Mouse (Mus musculus) CH12.LX (cell line): ENCODE measurements at regions not wholly inside any gene's neighbourhood (a gene's known extent, or its start where the extent isn't known, plus 50 kb on each side); places are given as distances from the start of the nearest gene placed in this dataset.

ENCODE experiments used
- DNase-seq: peaks from one replicate; pipeline ENCODE4 v3.0.0-alpha.2; 2013; ENCODE audit errors: extremely low read depth
- H3K27ac ChIP-seq: 2 replicates; pipeline ENCODE4 v1.5.1; 2012; ENCODE audit warnings: low read depth, mild to moderate bottlenecking, control low read depth, moderate library complexity; ENCODE audit not compliant: insufficient read depth
- H3K27me3 ChIP-seq: replicated peaks from 2 replicates; pipeline ENCODE3; 2012; ENCODE audit warnings: inconsistent platforms
- H3K36me3 ChIP-seq, 2 experiments: replicated peaks in 1 of 2; 2 replicates each; pipeline versions ENCODE3 to v1.6.1; 2012; ENCODE audit warnings: inconsistent platforms in 1 of 2, low read length in 1 of 2, mild to moderate bottlenecking in 1 of 2, mixed read lengths in 1 of 2, moderate library complexity in 1 of 2; ENCODE audit not compliant: control insufficient read depth in 1 of 2, insufficient read depth in 1 of 2
- H3K4me1 ChIP-seq, 2 experiments: 2 replicates each; pipeline ENCODE4 v1.6.1; 2012; ENCODE audit warnings: inconsistent platforms in 1 of 2, moderate library complexity in 1 of 2; ENCODE audit not compliant: insufficient read depth in 2 of 2, control insufficient read depth in 1 of 2
- H3K4me2 ChIP-seq: 2 replicates; pipeline ENCODE4 v1.6.1; 2012; ENCODE audit warnings: low read depth, mild to moderate bottlenecking, control low read depth; ENCODE audit not compliant: poor library complexity, insufficient read depth, severe bottlenecking
- H3K4me3 ChIP-seq, 3 experiments: fragments of 150-350 bp in 1 of 3; sonication (generic) in 1 of 3; replicated peaks in 1 of 3; 2 replicates each; pipeline versions ENCODE3 to v1.5.1; 2011 to 2012; ENCODE audit warnings: low read depth in 2 of 3, low read length in 2 of 3, mild to moderate bottlenecking in 2 of 3, moderate library complexity in 2 of 3, control low read depth in 1 of 3, improper control_type of control experiment in 1 of 3, inconsistent platforms in 1 of 3, mixed read lengths in 1 of 3; ENCODE audit not compliant: poor library complexity in 1 of 3
- H3K79me2 ChIP-seq: replicated peaks from 2 replicates; pipeline ENCODE4 v1.6.1; 2012; ENCODE audit warnings: mild to moderate bottlenecking, moderate library complexity; ENCODE audit not compliant: control insufficient read depth, poor library complexity, insufficient read depth, severe bottlenecking; ENCODE audit errors: extremely low read depth
- H3K9ac ChIP-seq: 2 replicates; pipeline ENCODE4 v1.6.1; 2012; ENCODE audit warnings: low read depth, mild to moderate bottlenecking, control low read depth, moderate library complexity; ENCODE audit not compliant: insufficient read depth
- H3K9me3 ChIP-seq: replicated peaks from 2 replicates; pipeline ENCODE3; 2012; ENCODE audit warnings: low read length, inconsistent platforms, mixed read lengths
- CHD1 ChIP-seq: IDR thresholded peaks from 2 replicates; pipeline ENCODE4 v1.6.1; 2012; ENCODE audit warnings: low read depth, low read length, improper control_type of control experiment, inconsistent platforms
- CHD2 ChIP-seq: IDR thresholded peaks from 2 replicates; pipeline ENCODE4 v1.6.1; 2011; ENCODE audit warnings: low read length, improper control_type of control experiment
- ELF1 ChIP-seq: IDR thresholded peaks from 2 replicates; pipeline ENCODE4 v1.6.1; 2014; ENCODE audit warnings: low read depth, mild to moderate bottlenecking, inconsistent platforms, low read length, improper control_type of control experiment
- IRF4 ChIP-seq: IDR thresholded peaks from 2 replicates; pipeline ENCODE4 v1.6.1; 2014; ENCODE audit warnings: low read depth, mild to moderate bottlenecking, inconsistent platforms, low read length, improper control_type of control experiment
- JUN ChIP-seq: IDR thresholded peaks from 2 replicates; pipeline ENCODE4 v1.6.1; 2011; ENCODE audit warnings: low read depth, mild to moderate bottlenecking, low read length, improper control_type of control experiment, moderate library complexity; ENCODE audit not compliant: insufficient read depth
- JUND ChIP-seq: conservative IDR thresholded peaks from 2 replicates; pipeline ENCODE4 v1.6.1; 2011; ENCODE audit warnings: low read depth, low read length, improper control_type of control experiment
- MAX ChIP-seq: IDR thresholded peaks from 2 replicates; pipeline ENCODE4 v1.6.1; 2011; ENCODE audit warnings: low read length, improper control_type of control experiment
- MEF2A ChIP-seq: IDR thresholded peaks from 2 replicates; pipeline ENCODE4 v1.6.1; 2014; ENCODE audit warnings: low read depth, mild to moderate bottlenecking, inconsistent platforms, low read length, improper control_type of control experiment, borderline replicate concordance
- MXI1 ChIP-seq: IDR thresholded peaks from 2 replicates; pipeline ENCODE4 v1.6.1; 2011; ENCODE audit warnings: mild to moderate bottlenecking, low read depth, low read length, improper control_type of control experiment
- MYC ChIP-seq: IDR thresholded peaks from 2 replicates; pipeline ENCODE4 v1.6.1; 2011; ENCODE audit warnings: low read depth, mild to moderate bottlenecking, improper control_type of control experiment, low read length
- NRF1 ChIP-seq: IDR thresholded peaks from 2 replicates; pipeline ENCODE4 v1.6.1; 2014; ENCODE audit warnings: low read depth, mild to moderate bottlenecking, inconsistent platforms, low read length, improper control_type of control experiment, moderate library complexity
- PAX5 ChIP-seq: IDR thresholded peaks from 2 replicates; pipeline ENCODE4 v1.6.1; 2012; ENCODE audit warnings: low read length, inconsistent platforms, mixed read lengths
- SIN3A ChIP-seq: IDR thresholded peaks from 2 replicates; pipeline ENCODE4 v1.6.1; 2012; ENCODE audit warnings: low read length, improper control_type of control experiment, inconsistent platforms
- UBTF ChIP-seq: IDR thresholded peaks from 2 replicates; pipeline ENCODE4 v1.6.1; 2012; ENCODE audit warnings: low read depth, mild to moderate bottlenecking, inconsistent platforms, low read length, improper control_type of control experiment, moderate library complexity
- ZC3H11A ChIP-seq: IDR thresholded peaks from 2 replicates; pipeline ENCODE4 v1.6.1; 2012; ENCODE audit warnings: low read depth, mild to moderate bottlenecking, inconsistent platforms, low read length, improper control_type of control experiment
- ZNF384 ChIP-seq: IDR thresholded peaks from 2 replicates; pipeline ENCODE4 v1.6.1; 2012; ENCODE audit warnings: low read depth, low read length, improper control_type of control experiment, inconsistent platforms
- dilution Hi-C: fragments of 300-500 bp; cut with MboI; formaldehyde crosslinking; loops from 2 replicates; pipeline ENCODE4 v1.14.3; 2020; ENCODE audit warnings: low sequenced_read_pairs; ENCODE audit not compliant: extremely low pct_unique_long_range_greater_than_20kb, extremely low pct_ligation_motif_present
- in situ Hi-C: fragments of 300-500 bp; cut with MboI; formaldehyde crosslinking; loops from 3 replicates; pipeline ENCODE4 v1.14.3; 2019; ENCODE audit warnings: low sequenced_read_pairs, low pct_ligation_motif_present, low pct_unique_long_range_greater_than_20kb, mixed read lengths

DNA sequence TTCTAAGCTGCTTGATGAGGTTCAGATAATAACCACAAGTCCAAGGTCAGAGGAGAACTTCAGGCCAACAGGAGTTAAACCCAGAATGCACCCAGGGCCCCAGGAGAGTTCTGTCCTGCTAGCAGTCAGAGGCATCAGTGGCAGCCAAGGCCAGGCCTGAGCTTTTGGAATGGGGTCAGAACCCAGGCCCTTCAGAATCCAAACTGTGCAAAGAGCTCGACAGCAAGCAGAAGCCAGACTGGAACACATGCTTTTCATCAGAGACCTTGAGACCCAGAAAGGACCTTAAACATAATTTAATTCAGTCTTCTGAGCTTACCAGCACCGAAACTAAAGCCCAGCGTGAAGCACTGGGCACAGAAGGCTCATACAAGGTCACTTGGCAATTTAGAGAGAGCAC, 139.9 kb upstream of the Bcl6 start:
- Histone ChIP-seq H3K9me3 (no peaks in the 10 kb centered on the region), H3K27ac (no peak overlapping the region), H3K4me2 (no peak overlapping the region), H3K36me3 (no peaks in the 10 kb centered on the region), H3K4me3 (no peak overlapping the region), H3K9ac (no peak overlapping the region), H3K79me2 (no peaks in the 10 kb centered on the region)
- dilution Hi-C loops = no loop called here
- in situ Hi-C loops = no loop called here
- TF ChIP-seq UBTF (no peak), ZNF384 (no peak), MXI1 (no peak), MAX (no peak), ZC3H11A (no peak), JUND (no peak)
- TF ChIP-seq, all 38 proteins: peak for 0
- no peak for DNase-seq
- no peaks in the 10 kb centered on the region for H3K4me1 ChIP-seq
- H3K27me3 ChIP-seq = peaks cover 60% of the 10 kb centered on the region

DNA sequence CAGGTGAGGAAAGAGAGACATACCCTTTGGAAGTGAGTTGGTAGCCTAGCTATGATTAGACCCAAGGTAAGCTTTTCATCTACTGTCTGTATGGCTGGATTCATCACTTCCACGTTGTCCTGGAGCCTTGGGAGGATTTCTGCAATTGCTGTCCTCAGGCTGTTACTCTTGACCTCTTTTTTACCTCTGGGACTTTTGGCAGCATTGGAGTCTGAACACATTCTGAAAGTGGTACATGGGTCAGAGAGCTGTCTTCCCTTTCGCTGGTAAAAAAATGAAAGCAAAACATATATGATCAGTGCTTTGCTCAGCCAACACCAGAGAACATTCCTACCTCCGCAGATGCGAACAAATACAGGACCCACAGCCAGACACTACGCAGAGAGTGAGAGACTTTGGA, 136.1 kb upstream of the Bcl6 start:
- Histone ChIP-seq H3K4me3 (no peak overlapping the region), H3K4me2 (no peak overlapping the region), H3K4me1 (no peaks in the 10 kb centered on the region), H3K9me3 (no peaks in the 10 kb centered on the region), H3K27ac (no peak overlapping the region), H3K27me3 (peaks cover 29% of the 10 kb centered on the region), H3K79me2 (no peaks in the 10 kb centered on the region), H3K9ac (no peak overlapping the region), H3K36me3 (no peaks in the 10 kb centered on the region)
- in situ Hi-C loops = no loop called here
- no peak for DNase-seq
- dilution Hi-C loops = no loop called here
- TF ChIP-seq MYC (no peak), CHD1 (no peak), JUN (no peak), ZNF384 (no peak), PAX5 (no peak), MEF2A (no peak), ELF1 (no peak), CHD2 (no peak), SIN3A (no peak)

DNA sequence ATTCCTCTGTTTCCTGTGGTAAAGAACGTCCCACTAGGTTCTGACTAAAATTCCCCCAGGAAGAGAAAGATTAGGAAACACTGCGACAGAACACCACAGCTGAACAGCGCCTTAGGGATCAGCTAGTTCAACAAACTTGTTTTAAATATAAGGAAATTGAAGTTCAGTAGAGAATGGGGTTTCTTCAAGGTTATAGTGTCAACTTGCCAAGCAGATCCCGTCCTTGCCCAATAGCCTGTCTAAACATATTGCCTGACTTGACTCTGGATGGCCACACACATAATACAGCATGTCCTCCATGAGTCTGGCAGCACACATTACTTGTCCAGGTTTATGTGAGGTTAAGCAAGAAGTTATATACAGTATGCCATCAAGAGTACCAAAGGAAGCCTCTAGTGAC, 135.4 kb upstream of the Bcl6 start:
- no peak for DNase-seq
- no peak overlapping the region for H3K27ac ChIP-seq
- H3K79me2 ChIP-seq = no peaks in the 10 kb centered on the region
- H3K4me1 ChIP-seq = no peaks in the 10 kb centered on the region
- TF ChIP-seq CHD2 = no peak
- TF ChIP-seq MAX = no peak
- no peak for TF ChIP-seq IRF4
- TF ChIP-seq NRF1 = no peak
- peaks cover 23% of the 10 kb centered on the region for H3K27me3 ChIP-seq
- dilution Hi-C loops (no loop called here), in situ Hi-C loops (no loop called here)
- no peaks in the 10 kb centered on the region for H3K9me3 ChIP-seq
- no peak overlapping the region for H3K4me3 ChIP-seq
- no peak overlapping the region for H3K9ac ChIP-seq
- H3K36me3 ChIP-seq = no peaks in the 10 kb centered on the region
- H3K4me2 ChIP-seq = no peak overlapping the region
